Mouse (Mus musculus) right cerebral cortex, adult 18-20 months (tissue): ENCODE measurements at regions not wholly inside any gene's neighbourhood (a gene's known extent, or its start where the extent isn't known, plus 50 kb on each side); places are given as distances from the start of the nearest gene placed in this dataset.
A peak's percentile ranks its signal among the peaks of the same experiment; 100 is the strongest.

Experiments
- DNase-seq: peaks from one replicate; pipeline ENCODE4 v3.0.0; 2022; ENCODE audit warnings: mixed read lengths

- DNase-seq, result no peak
These were observed 58.0 kb upstream of the Golim4 start for GRCm38 (mm10) chr3:76014766-76015165.

- DNase-seq, result peak; percentile 19
These were observed 51.9 kb upstream of the Golim4 start for GRCm38 (mm10) chr3:76008564-76009183.
